Comparison of ENCODE assay signal across 10 mouse cellular contexts in genomic region chr5:131009510-131009909, GRCm38 (mm10).
DNase-seq lines count a peak whose midpoint lies in the region; TF ChIP-seq lines count a peak whose summit lies in the region.
"Had no signal": no experiment of that assay in that cellular context is flagged by ENCODE, and none has a peak within 500 bp of the region (broad histone marks: within the 10 kb centered on the region; RNA-seq: fewer than 3 reads in every experiment).

No protein-coding gene starts in this region.

- peak; percentile 15 to 53 for DNase-seq in adrenal gland, adult (ENCODE audit: inconsistent age in 2 of 2, low spot score in 1 of 2)
- DNase-seq in adrenal gland, postnatal 4 days (ENCODE audit: low spot score in 2 of 2), result no peak
- peak; percentile 8 for DNase-seq in kidney, adult 2 months
- DNase-seq in kidney, adult 11 months, result no peak
- DNase-seq in R1 (ENCODE audit: low read depth, low spot score), result peak; percentile 80
- peak; percentile 9 for DNase-seq in kidney, postnatal 14 days
- DNase-seq in B cell, adult 2 months, result no peak
- no peak for DNase-seq in layer of hippocampus, adult 9-11 months

- no peaks in the 10 kb centered on the region for H3K4me1 ChIP-seq in kidney, adult 2 months (ENCODE audit: control insufficient read depth, insufficient read depth, low read length)
- H3K4me1 ChIP-seq: embryonic facial prominence, embryonic 12.5 days; neural tube, embryonic 12.5 days had no signal

- 66% methylated on average over 6 of the region's 6 CpGs for WGBS in kidney, adult 2 months

- H3K36me3 ChIP-seq in kidney, adult 2 months (ENCODE audit: control insufficient read depth, insufficient read depth, low read length), result no peaks in the 10 kb centered on the region
- H3K36me3 ChIP-seq: embryonic facial prominence, embryonic 12.5 days; neural tube, embryonic 12.5 days had no signal

- peak; percentile 51 for TF ChIP-seq CTCF in kidney, adult 2 months (conservative IDR thresholded peaks at IDR 0.05; ENCODE audit: insufficient read depth, insufficient read length, low read depth, low read length)

- H3K27me3 ChIP-seq in kidney, adult 2 months (replicated peaks; ENCODE audit: control insufficient read depth, insufficient read depth, low read length), result no peaks in the 10 kb centered on the region
- H3K27me3 ChIP-seq: embryonic facial prominence, embryonic 12.5 days; neural tube, embryonic 12.5 days had no signal

- H3K4me3 ChIP-seq in kidney, adult 2 months (ENCODE audit: insufficient read depth, low read depth, low read length), result no peak overlapping the region
- H3K4me3 ChIP-seq: embryonic facial prominence, embryonic 12.5 days; neural tube, embryonic 12.5 days had no signal

- TF ChIP-seq POLR2A in kidney, adult 2 months (IDR thresholded peaks at IDR 0.05; ENCODE audit: low read depth, low read length), result no peak

- no peak overlapping the region for H3K27ac ChIP-seq in kidney, adult 2 months (ENCODE audit: insufficient read depth, low read depth, low read length)
- H3K27ac ChIP-seq: embryonic facial prominence, embryonic 12.5 days; neural tube, embryonic 12.5 days had no signal

Comparison
In these comparisons a context has a peak if more than half of its experiments do, and no peak if none do; other contexts are left out.
1. DNase-seq: peak in adrenal gland, adult (2 of 2), kidney, adult 2 months (single experiment), R1 (single experiment) and kidney, postnatal 14 days (single experiment); none in adrenal gland, postnatal 4 days (0 of 2), kidney, adult 11 months (single experiment), B cell, adult 2 months (0 of 2) and layer of hippocampus, adult 9-11 months (single experiment).